Mouse (Mus musculus) intestine, postnatal 0 days (tissue): Measurements from ENCODE around the gene Stat3. TPM values are rescaled to one million over a fixed set of nuclear protein-coding genes. Genes with fewer than 3 reads are reported as not detected.

ENCODE experiments used
- ATAC-seq: fragments of 200-750 bp; cut with Nextera tagmentation; 2 replicates; pipeline ENCODE4 v1.8.0; 2017; ENCODE audit warnings: mild to moderate bottlenecking, moderate TSS enrichment, moderate library complexity
- H3K27ac ChIP-seq: fragments of 300-500 bp; sonication (generic); 2 replicates; pipeline ENCODE4 v1.5.1; 2014; ENCODE audit warnings: mild to moderate bottlenecking, low read depth, low read length, moderate library complexity
- H3K27me3 ChIP-seq: fragments of 300-500 bp; sonication (generic); replicated peaks from 2 replicates; pipeline ENCODE4 v1.6.1; 2014; ENCODE audit warnings: low read length, mixed read lengths; ENCODE audit not compliant: control insufficient read depth, insufficient read depth
- H3K36me3 ChIP-seq: fragments of 300-500 bp; sonication (generic); 2 replicates; pipeline ENCODE4 v1.6.1; 2014; ENCODE audit warnings: mild to moderate bottlenecking, moderate library complexity; ENCODE audit not compliant: control insufficient read depth, insufficient read depth
- H3K4me1 ChIP-seq: fragments of 300-500 bp; sonication (generic); replicated peaks from 2 replicates; pipeline ENCODE4 v1.6.1; 2014; ENCODE audit warnings: antibody characterized with exemption, low read length, mixed read lengths; ENCODE audit not compliant: control insufficient read depth, insufficient read depth
- H3K4me2 ChIP-seq: fragments of 300-500 bp; sonication (generic); replicated peaks from 2 replicates; pipeline ENCODE4 v1.6.1; 2014; ENCODE audit warnings: low read depth, mild to moderate bottlenecking, moderate library complexity
- H3K4me3 ChIP-seq: fragments of 300-500 bp; sonication (generic); 2 replicates; pipeline ENCODE4 v1.5.1; 2014; ENCODE audit warnings: low read depth, low read length
- H3K9ac ChIP-seq: fragments of 300-500 bp; sonication (generic); 2 replicates; pipeline ENCODE4 v1.6.1; 2014; ENCODE audit warnings: mild to moderate bottlenecking, low read depth, low read length
- H3K9me3 ChIP-seq: fragments of 300-500 bp; sonication (generic); 2 replicates; pipeline ENCODE4 v1.6.1; 2016; ENCODE audit warnings: mixed run types; ENCODE audit not compliant: control insufficient read depth
- CTCF ChIP-seq: sonication (generic); IDR thresholded peaks from 2 replicates; pipeline ENCODE4 v1.5.1; 2016; ENCODE audit warnings: low read depth, mild to moderate bottlenecking, control low read depth, antibody characterized with exemption, moderate library complexity
- WGBS: fragments of 180-500 bp; shearing (Covaris S2); extraction: QIAGEN DNeasy Blood & Tissue Kit; methylation state at CpG from one replicate; pipeline ENCODE4 v1.1.7; 2014; 5-methylcytosine and 5-hydroxymethylcytosine counted together
- polyA plus RNA-seq: library from polyadenylated mRNA; unstranded; fragments of >200 nt; fragmentation: Nextera tagmentation; extraction: Ambion mirVana; gene quantifications from 2 replicates; pipeline ENCODE4 v1.2.1, GENCODE M21; 2015

The Stat3 gene
- polyA plus RNA-seq, 1 experiment from 2014 or later = 61.2 TPM

GRCm38 (mm10) chr11:100887764-100888163 is 51.6 kb downstream of the Stat3 start:
- no peaks in the 10 kb centered on the region for H3K27me3 ChIP-seq
- no peak overlapping the region for H3K4me3 ChIP-seq
- no peaks in the 10 kb centered on the region for H3K9me3 ChIP-seq
- H3K27ac ChIP-seq = peak overlapping the region; percentile 15; the same call in 1 of the 2 replicates
- H3K9ac ChIP-seq = no peak overlapping the region
- H3K36me3 ChIP-seq = peaks cover 71% of the 10 kb centered on the region
- H3K4me1 ChIP-seq = 0 out of 2 replicates have a peak, but pooled peaks cover 6% of the 10 kb centered on the region
- TF ChIP-seq CTCF = no peak
- no peak for ATAC-seq
- H3K4me2 ChIP-seq = no peak overlapping the region
- 76% methylated on average over 3 of the region's 3 CpGs for WGBS

GRCm38 (mm10) chr11:100887236-100887635 is 52.1 kb downstream of the Stat3 start:
- Histone ChIP-seq H3K4me3 (no peak overlapping the region), H3K4me1 (0 out of 2 replicates have a peak, but pooled peaks cover 6% of the 10 kb centered on the region), H3K4me2 (no peak overlapping the region), H3K27ac (peak overlapping the region; percentile 15; the same call in 1 of the 2 replicates), H3K9ac (no peak overlapping the region), H3K36me3 (peaks cover 66% of the 10 kb centered on the region), H3K9me3 (no peaks in the 10 kb centered on the region), H3K27me3 (no peaks in the 10 kb centered on the region)
- TF ChIP-seq CTCF = no peak
- no peak for ATAC-seq
- WGBS = 71% methylated on average over 4 of the region's 4 CpGs

GRCm38 (mm10) chr11:100886188-100886740 is 53.1 kb downstream of the Stat3 start:
- 0 out of 2 replicates have a peak, but pooled peaks cover 6% of the 10 kb centered on the region for H3K4me1 ChIP-seq
- H3K27me3 ChIP-seq = no peaks in the 10 kb centered on the region
- 17% methylated on average over 8 of the region's 8 CpGs for WGBS
- H3K36me3 ChIP-seq = peaks cover 60% of the 10 kb centered on the region
- TF ChIP-seq CTCF = no peak
- 0 out of 2 replicates have a peak overlapping the region, but pooled peaks have one; percentile 28 for H3K27ac ChIP-seq
- H3K9ac ChIP-seq = no peak overlapping the region
- 0 out of 2 replicates have a peak overlapping the region, but pooled peaks have one; percentile 1 for H3K4me2 ChIP-seq
- peak; percentile 33 for ATAC-seq
- H3K4me3 ChIP-seq = no peak overlapping the region
- H3K9me3 ChIP-seq = no peaks in the 10 kb centered on the region

GRCm38 (mm10) chr11:100885472-100885871 is 53.9 kb downstream of the Stat3 start:
- H3K4me3 ChIP-seq = no peak overlapping the region
- no peak for TF ChIP-seq CTCF
- ATAC-seq = peak; percentile 54
- no peaks in the 10 kb centered on the region for H3K9me3 ChIP-seq
- H3K4me2 ChIP-seq = no peak overlapping the region
- H3K27me3 ChIP-seq = no peaks in the 10 kb centered on the region
- H3K4me1 ChIP-seq = 0 out of 2 replicates have a peak, but pooled peaks cover 6% of the 10 kb centered on the region
- peaks cover 53% of the 10 kb centered on the region for H3K36me3 ChIP-seq
- H3K9ac ChIP-seq = no peak overlapping the region
- H3K27ac ChIP-seq = peak overlapping the region; percentile 28; the same call in 1 of the 2 replicates

GRCm38 (mm10) chr11:100883640-100884039 is 55.7 kb downstream of the Stat3 start:
- 90% methylated on average over 10 of the region's 10 CpGs for WGBS
- Histone ChIP-seq H3K4me2 (no peak overlapping the region), H3K36me3 (peaks cover 36% of the 10 kb centered on the region), H3K4me3 (no peak overlapping the region), H3K9me3 (no peaks in the 10 kb centered on the region), H3K4me1 (0 out of 2 replicates have a peak, but pooled peaks cover 6% of the 10 kb centered on the region), H3K27me3 (no peaks in the 10 kb centered on the region), H3K27ac (no peak overlapping the region), H3K9ac (no peak overlapping the region)
- no peak for TF ChIP-seq CTCF
- ATAC-seq = no peak

GRCm38 (mm10) chr11:100879321-100880078 is 59.8 kb downstream of the Stat3 start:
- no peak for TF ChIP-seq CTCF
- no peak for ATAC-seq
- Histone ChIP-seq H3K27me3 (no peaks in the 10 kb centered on the region), H3K9ac (no peak overlapping the region), H3K9me3 (no peaks in the 10 kb centered on the region), H3K36me3 (peaks cover 20% of the 10 kb centered on the region; the same call in 1 of the 2 replicates), H3K4me2 (no peak overlapping the region), H3K27ac (no peak overlapping the region), H3K4me1 (no peaks in the 10 kb centered on the region), H3K4me3 (no peak overlapping the region)
- 74% methylated on average over 15 of the region's 15 CpGs for WGBS
